Mouse (Mus musculus) ES-CJ7 (cell line): ENCODE measurements around the gene Braf.
"Not testable (repeated sequence)": the region's sequence is repeated elsewhere in the genome, so short reads cannot be mapped to it uniquely, and the experiment has no call there.

Experiments
- DNase-seq: peaks from one replicate; pipeline ENCODE4 v3.0.0; 2011; ENCODE audit warnings: low read depth, low spot score

Gene Braf

GRCm38 (mm10) chr6:39724866-39725711 lies at the start of gene Braf:
Gene Braf (minus strand): TSS chr6:39725463.
- peak; percentile 95 for DNase-seq

- DNase-seq: no peak
These were observed 49.8 kb upstream of the Braf start for GRCm38 (mm10) chr6:39775029-39775428.

GRCm38 (mm10) chr6:39757229-39757628 lies 32.0 kb upstream of the Braf start:
- DNase-seq: no peak

- DNase-seq: no peak
These were observed 24.6 kb upstream of the Braf start for GRCm38 (mm10) chr6:39749881-39750280.

- DNase-seq: no peak
These were observed 21.8 kb upstream of the Braf start for GRCm38 (mm10) chr6:39747094-39747493.

- DNase-seq: no peak
These were observed 20.2 kb upstream of the Braf start for GRCm38 (mm10) chr6:39745456-39745855.

GRCm38 (mm10) chr6:39739698-39740097 lies 14.4 kb upstream of the Braf start:
- peak; percentile 19 for DNase-seq

- DNase-seq: no peak
These were observed 2.8 kb upstream of the Braf start for GRCm38 (mm10) chr6:39728095-39728494.

GRCm38 (mm10) chr6:39726149-39726548 lies 886 bp upstream of the Braf start:
- DNase-seq: no peak

- DNase-seq: peak; percentile 12
These were observed 759 bp downstream of the Braf start for GRCm38 (mm10) chr6:39724542-39724865.

- DNase-seq: no peak
These were observed 1.2 kb downstream of the Braf start for GRCm38 (mm10) chr6:39724071-39724470.

GRCm38 (mm10) chr6:39718567-39718966 lies 6.7 kb downstream of the Braf start:
- DNase-seq: no peak

GRCm38 (mm10) chr6:39717049-39717448 lies 8.2 kb downstream of the Braf start:
- DNase-seq: no peak

- no peak for DNase-seq
These were observed 10.9 kb downstream of the Braf start for GRCm38 (mm10) chr6:39714341-39714740.

- no peak for DNase-seq
These were observed 11.9 kb downstream of the Braf start for GRCm38 (mm10) chr6:39713399-39713798.

GRCm38 (mm10) chr6:39705625-39706024 lies 19.6 kb downstream of the Braf start:
- DNase-seq: peak; percentile 65

GRCm38 (mm10) chr6:39693126-39693525 lies 32.1 kb downstream of the Braf start:
- no peak for DNase-seq

- not testable (repeated sequence) for DNase-seq
These were observed 38.4 kb downstream of the Braf start for GRCm38 (mm10) chr6:39686839-39687238.

- no peak for DNase-seq
These were observed 43.5 kb downstream of the Braf start for GRCm38 (mm10) chr6:39681795-39682194.

GRCm38 (mm10) chr6:39680524-39680923 lies 44.7 kb downstream of the Braf start:
- peak; percentile 12 for DNase-seq

- DNase-seq: no peak
These were observed 47.0 kb downstream of the Braf start for GRCm38 (mm10) chr6:39678241-39678640.

- no peak for DNase-seq
These were observed 50.2 kb downstream of the Braf start for GRCm38 (mm10) chr6:39675081-39675480.

GRCm38 (mm10) chr6:39611296-39611695 lies 114.0 kb downstream of the Braf start:
- DNase-seq: no peak

- no peak for DNase-seq
These were observed 115.1 kb downstream of the Braf start for GRCm38 (mm10) chr6:39610207-39610606.
